Mouse (Mus musculus): Measurements from ENCODE around the gene Pnpla8. TPM values are rescaled to one million over a fixed set of nuclear protein-coding genes. Genes with fewer than 3 reads are reported as not detected.
"Not testable (repeated sequence)": the region's sequence is repeated elsewhere in the genome, so short reads cannot be mapped to it uniquely, and the experiment has no call there.

Pnpla8 gene
- total and polyA plus RNA-seq, 3 experiments: 8.0 to 15.9 TPM; not detected in 1

GRCm38 (mm10) chr12:44269311-44269831 lies 48.2 kb downstream of the Pnpla8 start (continued):
- TF ChIP-seq ZMIZ1 (IDR thresholded peaks at IDR 0.05; ENCODE audit: low read depth, low read length): 0 out of 2 replicates have a peak, but pooled peaks have one; percentile 9
- peak; percentile 88 for TF ChIP-seq MAFK (IDR thresholded peaks at IDR 0.05; ENCODE audit: borderline replicate concordance, low read depth, low read length)

GRCm38 (mm10) chr12:44274125-44274835 lies 53.1 kb downstream of the Pnpla8 start:
- Histone ChIP-seq H3K9ac (ENCODE audit: control insufficient read depth, low read depth, low read length, poor library complexity, severe bottlenecking) (no peak overlapping the region), H3K27me3 (ENCODE audit: control insufficient read depth in 1 of 2, insufficient read depth in 2 of 2, low read length in 2 of 2) (no peaks in the 10 kb centered on the region)

GRCm38 (mm10) chr12:44280147-44280546 lies 59.0 kb downstream of the Pnpla8 start:
- H3K9me3 ChIP-seq (replicated peaks; ENCODE audit: insufficient read depth, low read length); H3K79me2 ChIP-seq (ENCODE audit: control insufficient read depth, insufficient read depth, low read length, poor library complexity); H3K9ac ChIP-seq (ENCODE audit: control insufficient read depth, low read depth, low read length, poor library complexity, severe bottlenecking); H3K4me3 ChIP-seq (ENCODE audit: control insufficient read depth in 1 of 2, insufficient read depth in 1 of 2, low read depth in 2 of 2, low read length in 2 of 2); H3K4me1 ChIP-seq (ENCODE audit: control insufficient read depth in 1 of 2, insufficient read depth in 2 of 2, low read length in 2 of 2); DNase-seq (ENCODE audit: low read depth, low spot score); H3K27me3 ChIP-seq (ENCODE audit: control insufficient read depth in 1 of 2, insufficient read depth in 2 of 2, low read length in 2 of 2); H3K36me3 ChIP-seq (ENCODE audit: control insufficient read depth in 1 of 2, insufficient read depth in 2 of 2, low read length in 2 of 2); H3K27ac ChIP-seq (ENCODE audit: control insufficient read depth, low read depth, low read length): not testable (repeated sequence)

More at GRCm38 (mm10) chr12:44274125-44274835, 53.1 kb downstream of the Pnpla8 start:
- Histone ChIP-seq H3K4me1 (ENCODE audit: control insufficient read depth in 1 of 2, insufficient read depth in 2 of 2, low read length in 2 of 2) (peaks cover 0 to 3% of the 10 kb centered on the region in 2 experiments; a peak in 1 of 4 replicates), H3K36me3 (ENCODE audit: control insufficient read depth in 1 of 2, insufficient read depth in 2 of 2, low read length in 2 of 2) (peaks cover 0 to 2% of the 10 kb centered on the region in 2 experiments; a peak in 1 of 4 replicates), H3K79me2 (ENCODE audit: control insufficient read depth, insufficient read depth, low read length, poor library complexity) (no peaks in the 10 kb centered on the region), H3K4me3 (ENCODE audit: control insufficient read depth in 1 of 2, insufficient read depth in 1 of 2, low read depth in 2 of 2, low read length in 2 of 2) (no peak overlapping the region), H3K9me3 (replicated peaks; ENCODE audit: insufficient read depth, low read length) (no peaks in the 10 kb centered on the region), H3K27ac (ENCODE audit: control insufficient read depth, low read depth, low read length) (no peak overlapping the region)
- DNase-seq (ENCODE audit: low read depth, low spot score): no peak
- no peak for TF ChIP-seq MAX (IDR thresholded peaks at IDR 0.05; ENCODE audit: low read length)
- TF ChIP-seq RCOR1 (IDR thresholded peaks at IDR 0.05; ENCODE audit: low read depth, low read length): no peak
- no peak for TF ChIP-seq MXI1 (IDR thresholded peaks at IDR 0.05; ENCODE audit: low read depth, low read length)
- TF ChIP-seq ZMIZ1 (IDR thresholded peaks at IDR 0.05; ENCODE audit: low read depth, low read length): no peak
- TF ChIP-seq SIN3A (IDR thresholded peaks at IDR 0.05; ENCODE audit: low read length): no peak
- TF ChIP-seq POLR2AphosphoS2 (IDR thresholded peaks at IDR 0.05; ENCODE audit: low read length): no peak
- no peak for TF ChIP-seq ZKSCAN1 (IDR thresholded peaks at IDR 0.05; ENCODE audit: low read depth, low read length)
- no peak for TF ChIP-seq MYC (IDR thresholded peaks at IDR 0.05; ENCODE audit: low read depth, low read length)

GRCm38 (mm10) chr12:44281534-44281933 lies 60.4 kb downstream of the Pnpla8 start:
- Histone ChIP-seq H3K79me2 (ENCODE audit: control insufficient read depth, insufficient read depth, low read length, poor library complexity) (no peaks in the 10 kb centered on the region), H3K4me1 (ENCODE audit: control insufficient read depth in 1 of 2, insufficient read depth in 2 of 2, low read length in 2 of 2) (no peaks in the 10 kb centered on the region), H3K27me3 (ENCODE audit: control insufficient read depth in 1 of 2, insufficient read depth in 2 of 2, low read length in 2 of 2) (no peaks in the 10 kb centered on the region), H3K9me3 (replicated peaks; ENCODE audit: insufficient read depth, low read length) (no peaks in the 10 kb centered on the region), H3K4me3 (ENCODE audit: control insufficient read depth in 1 of 2, insufficient read depth in 1 of 2, low read depth in 2 of 2, low read length in 2 of 2) (no peak overlapping the region), H3K27ac (ENCODE audit: control insufficient read depth, low read depth, low read length) (no peak overlapping the region), H3K9ac (ENCODE audit: control insufficient read depth, low read depth, low read length, poor library complexity, severe bottlenecking) (no peak overlapping the region), H3K36me3 (ENCODE audit: control insufficient read depth in 1 of 2, insufficient read depth in 2 of 2, low read length in 2 of 2) (no peaks in the 10 kb centered on the region)
- no peak for DNase-seq (ENCODE audit: low read depth, low spot score)
- TF ChIP-seq USF1 (IDR thresholded peaks at IDR 0.05; ENCODE audit: low read depth, low read length) (no peak), MYB (IDR thresholded peaks at IDR 0.05; ENCODE audit: low read depth, low read length) (no peak), ZMIZ1 (IDR thresholded peaks at IDR 0.05; ENCODE audit: low read depth, low read length) (no peak), GATA1 (IDR thresholded peaks at IDR 0.05; ENCODE audit: low read depth, low read length) (no peak), ZC3H11A (IDR thresholded peaks at IDR 0.05; ENCODE audit: low read depth, low read length) (no peak), ETS1 (IDR thresholded peaks at IDR 0.05; ENCODE audit: low read depth, low read length) (no peak), POLR2AphosphoS2 (IDR thresholded peaks at IDR 0.05; ENCODE audit: low read length) (no peak), BHLHE40 (IDR thresholded peaks at IDR 0.05; ENCODE audit: borderline replicate concordance, low read depth, low read length) (no peak), POLR2A (IDR thresholded peaks at IDR 0.05; ENCODE audit: control insufficient read depth in 1 of 2, insufficient read depth in 1 of 2, low read depth in 1 of 2, low read length in 2 of 2, poor library complexity in 1 of 2) (no peak), SMC3 (IDR thresholded peaks at IDR 0.05; ENCODE audit: low read depth, low read length) (no peak), NRF1 (IDR thresholded peaks at IDR 0.05; ENCODE audit: insufficient read depth, low read depth, low read length, poor library complexity, severe bottlenecking) (no peak), ELF1 (IDR thresholded peaks at IDR 0.05; ENCODE audit: low read depth, low read length) (no peak), CHD1 (IDR thresholded peaks at IDR 0.05; ENCODE audit: low read depth, low read length) (no peak), NELFE (IDR thresholded peaks at IDR 0.05; ENCODE audit: low read depth, low read length) (no peak), RCOR1 (IDR thresholded peaks at IDR 0.05; ENCODE audit: low read depth, low read length) (no peak), SIN3A (IDR thresholded peaks at IDR 0.05; ENCODE audit: low read length) (no peak), POLR2AphosphoS5 (IDR thresholded peaks at IDR 0.05; ENCODE audit: borderline replicate concordance, low read depth, low read length) (no peak)
